Mouse (Mus musculus) stomach, postnatal 0 days (tissue): Measurements from ENCODE around the gene Fam189a2. TPM values are rescaled to one million over a fixed set of nuclear protein-coding genes. Genes with fewer than 3 reads are reported as not detected.

ENCODE experiments used
- ATAC-seq: fragments of 200-750 bp; cut with Nextera tagmentation; 2 replicates; pipeline ENCODE4 v1.8.0; 2017; ENCODE audit not compliant: low FRiP score, low TSS enrichment
- DNase-seq: peaks from one replicate; pipeline ENCODE4 v3.0.0-alpha.2; 2016; ENCODE audit warnings: low spot score
- H3K27ac ChIP-seq: fragments of 300-500 bp; sonication (generic); replicated peaks from 2 replicates; pipeline ENCODE4 v1.5.1; 2014; ENCODE audit warnings: mild to moderate bottlenecking, control low read depth
- H3K27me3 ChIP-seq: fragments of 300-500 bp; sonication (generic); 2 replicates; pipeline ENCODE4 v1.6.1; 2014; ENCODE audit warnings: low read length; ENCODE audit not compliant: control insufficient read depth, insufficient read depth
- H3K36me3 ChIP-seq: fragments of 300-500 bp; sonication (generic); 2 replicates; pipeline ENCODE4 v1.6.1; 2014; ENCODE audit warnings: low read length, mixed read lengths; ENCODE audit not compliant: control insufficient read depth, insufficient read depth
- H3K4me1 ChIP-seq: fragments of 300-500 bp; sonication (generic); replicated peaks from 2 replicates; pipeline ENCODE4 v1.6.1; 2014; ENCODE audit warnings: antibody characterized with exemption; ENCODE audit not compliant: control insufficient read depth, insufficient read depth
- H3K4me2 ChIP-seq: fragments of 300-500 bp; sonication (generic); replicated peaks from 2 replicates; pipeline ENCODE4 v1.6.1; 2014; ENCODE audit warnings: low read depth, mild to moderate bottlenecking, control low read depth, moderate library complexity
- H3K4me3 ChIP-seq: fragments of 300-500 bp; sonication (generic); 2 replicates; pipeline ENCODE4 v1.5.1; 2014; ENCODE audit warnings: low read depth, low read length, control low read depth
- H3K9ac ChIP-seq: fragments of 300-500 bp; sonication (generic); 2 replicates; pipeline ENCODE4 v1.6.1; 2014; ENCODE audit warnings: mild to moderate bottlenecking, low read length, control low read depth, mixed read lengths
- H3K9me3 ChIP-seq: fragments of 300-500 bp; sonication (generic); 2 replicates; pipeline ENCODE4 v1.6.1; 2016; ENCODE audit warnings: low read length; ENCODE audit not compliant: control insufficient read depth
- CTCF ChIP-seq: IDR thresholded peaks from 2 replicates; pipeline ENCODE4 v1.5.1; 2016; ENCODE audit warnings: antibody characterized with exemption, low read depth, mild to moderate bottlenecking, moderate library complexity
- EP300 ChIP-seq: optimal IDR thresholded peaks from 2 replicates; pipeline ENCODE3; 2016; ENCODE audit warnings: antibody characterized with exemption
- WGBS: fragments of 180-500 bp; shearing (Covaris S2); extraction: QIAGEN DNeasy Blood & Tissue Kit; methylation state at CpG from one replicate; pipeline ENCODE4 v1.1.7; 2014; 5-methylcytosine and 5-hydroxymethylcytosine counted together
- polyA plus RNA-seq: library from polyadenylated mRNA; unstranded; fragments of >200 nt; fragmentation: Nextera tagmentation; extraction: Ambion mirVana; gene quantifications from 2 replicates; pipeline ENCODE4 v1.2.1, GENCODE M21; 2015

Fam189a2 gene
- polyA plus RNA-seq, 1 experiment from 2014 or later: 0.75 TPM

GRCm38 (mm10) chr19:24017892-24018291 lies 12.9 kb downstream of the Fam189a2 start:
- H3K27ac ChIP-seq: no peak overlapping the region
- TF ChIP-seq CTCF: no peak
- TF ChIP-seq EP300: no peak
- peaks cover 7% of the 10 kb centered on the region; the same call in 1 of the 2 replicates for H3K4me1 ChIP-seq
- no peak overlapping the region for H3K4me3 ChIP-seq
- H3K27me3 ChIP-seq: no peaks in the 10 kb centered on the region
- H3K4me2 ChIP-seq: no peak overlapping the region
- H3K9me3 ChIP-seq: no peaks in the 10 kb centered on the region
- ATAC-seq: 0 out of 2 replicates have a peak, but pooled peaks have one; percentile 12
- H3K36me3 ChIP-seq: no peaks in the 10 kb centered on the region
- 30% methylated on average over 3 of the region's 3 CpGs for WGBS
- DNase-seq: no peak
- H3K9ac ChIP-seq: no peak overlapping the region

GRCm38 (mm10) chr19:24017427-24017826 lies 13.4 kb downstream of the Fam189a2 start:
- Histone ChIP-seq H3K27ac (0 out of 2 replicates have a peak overlapping the region, but pooled peaks have one; percentile 40), H3K36me3 (no peaks in the 10 kb centered on the region), H3K9me3 (no peaks in the 10 kb centered on the region), H3K4me1 (peaks cover 7% of the 10 kb centered on the region; the same call in 1 of the 2 replicates), H3K4me2 (no peak overlapping the region), H3K9ac (no peak overlapping the region), H3K4me3 (no peak overlapping the region), H3K27me3 (no peaks in the 10 kb centered on the region)
- WGBS: 7% methylated on average over 1 of the region's 1 CpGs
- TF ChIP-seq CTCF (no peak), EP300 (no peak)
- peak; percentile 51 for DNase-seq
- ATAC-seq: peak; percentile 56; the same call in 1 of the 2 replicates

GRCm38 (mm10) chr19:24016706-24017386 lies 14.0 kb downstream of the Fam189a2 start:
- Histone ChIP-seq H3K27ac (0 out of 2 replicates have a peak overlapping the region, but pooled peaks have one; percentile 40), H3K9me3 (no peaks in the 10 kb centered on the region), H3K9ac (no peak overlapping the region), H3K4me1 (peaks cover 7% of the 10 kb centered on the region; the same call in 1 of the 2 replicates), H3K36me3 (no peaks in the 10 kb centered on the region), H3K4me3 (no peak overlapping the region), H3K27me3 (no peaks in the 10 kb centered on the region), H3K4me2 (no peak overlapping the region)
- TF ChIP-seq CTCF: no peak
- ATAC-seq: peak; percentile 45; the same call in 1 of the 2 replicates
- WGBS: 50% methylated on average over 3 of the region's 3 CpGs
- peak; percentile 20 for DNase-seq

- Histone ChIP-seq H3K27me3 (no peaks in the 10 kb centered on the region), H3K4me3 (no peak overlapping the region), H3K9ac (no peak overlapping the region), H3K9me3 (no peaks in the 10 kb centered on the region), H3K4me1 (peaks cover 7% of the 10 kb centered on the region; the same call in 1 of the 2 replicates), H3K27ac (no peak overlapping the region), H3K4me2 (no peak overlapping the region), H3K36me3 (no peaks in the 10 kb centered on the region)
- TF ChIP-seq CTCF (no peak), EP300 (no peak)
- 78% methylated on average over 3 of the region's 3 CpGs for WGBS
- ATAC-seq: no peak
- DNase-seq: no peak
Measured at GRCm38 (mm10) chr19:24013241-24013640, 17.6 kb downstream of the Fam189a2 start.

- Histone ChIP-seq H3K27me3 (no peaks in the 10 kb centered on the region), H3K9me3 (no peaks in the 10 kb centered on the region), H3K4me3 (no peak overlapping the region), H3K4me1 (peaks cover 7% of the 10 kb centered on the region; the same call in 1 of the 2 replicates), H3K27ac (no peak overlapping the region), H3K9ac (no peak overlapping the region), H3K36me3 (no peaks in the 10 kb centered on the region), H3K4me2 (no peak overlapping the region)
- TF ChIP-seq EP300: no peak
- TF ChIP-seq CTCF: no peak
- WGBS: 91% methylated on average over 8 of the region's 8 CpGs
- no peak for DNase-seq
- no peak for ATAC-seq
Measured at GRCm38 (mm10) chr19:24012479-24012878, 18.3 kb downstream of the Fam189a2 start.
